9 mouse cellular contexts compared by ENCODE assay signal in the genomic region with DNA sequence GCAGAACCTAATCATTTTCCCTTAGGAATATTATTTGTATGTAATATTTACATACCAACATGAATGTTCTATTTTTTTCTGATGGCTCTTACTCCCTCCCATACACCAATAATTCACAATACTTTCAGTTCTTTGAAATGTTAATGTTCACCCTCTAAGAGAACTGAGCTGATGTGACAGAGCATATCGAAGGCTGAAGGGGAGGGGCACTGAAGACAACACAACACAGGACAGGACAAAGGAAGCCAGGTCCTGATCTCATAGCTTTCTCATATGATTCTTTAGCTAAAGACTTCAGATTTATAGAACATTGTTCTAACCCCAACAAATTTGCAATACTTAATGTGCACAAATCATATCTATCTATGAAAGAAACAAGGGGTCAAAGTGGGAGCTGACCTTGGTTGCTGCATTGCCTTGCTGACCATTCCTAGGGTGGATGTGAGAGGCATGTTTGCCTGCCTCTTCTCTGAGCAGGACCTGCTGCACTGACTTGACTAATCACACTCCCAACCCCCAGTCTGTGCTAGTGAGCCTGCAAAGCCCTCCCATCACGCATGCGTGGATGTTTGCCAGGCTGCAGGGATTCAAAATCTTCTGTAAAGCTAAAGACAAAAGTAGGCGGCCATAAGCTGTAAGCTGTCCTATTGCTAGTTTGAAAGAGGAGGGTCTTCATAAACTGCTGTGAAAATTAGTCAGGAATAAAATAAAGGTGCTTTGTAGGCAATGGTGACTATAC. TPM values are rescaled to one million over a fixed set of nuclear protein-coding genes. Genes with fewer than 3 reads are reported as not detected.
DNase-seq lines count a peak whose midpoint lies in the region; ATAC-seq lines count a peak whose summit lies in the region.
"Had no signal": no experiment of that assay in that cellular context is flagged by ENCODE, and none has a peak within 500 bp of the region (broad histone marks: within the 10 kb centered on the region; RNA-seq: fewer than 3 reads in every experiment).

A gene (minus strand): TSS at position 478 of the 739 bp plus-strand sequence.

- H3K4me3 ChIP-seq in neural tube, embryonic 15.5 days (replicated peaks) = no peak within 1 kb of the TSS
- H3K4me3 ChIP-seq: megakaryocyte, embryonic 14.5 days had no signal

- H3K9me3 ChIP-seq in neural tube, embryonic 15.5 days (replicated peaks) = no peaks in the 10 kb centered on the region; the same call in 1 of the 2 replicates
- H3K9me3 ChIP-seq: megakaryocyte, embryonic 14.5 days had no signal

- ATAC-seq in neural tube, embryonic 15.5 days (ENCODE audit: low FRiP score) = no peak
- no peak for ATAC-seq in activated CD4-positive, CD25-positive, alpha-beta regulatory T cell, adult 4 months

- H3K4me1 ChIP-seq in neural tube, embryonic 15.5 days = no peaks in the 10 kb centered on the region
- H3K4me1 ChIP-seq: megakaryocyte, embryonic 14.5 days had no signal

- H3K9ac ChIP-seq in neural tube, embryonic 15.5 days (replicated peaks) = no peak within 1 kb of the TSS

- no peaks in the 10 kb centered on the region for H3K27me3 ChIP-seq in neural tube, embryonic 15.5 days (replicated peaks)
- H3K27me3 ChIP-seq: megakaryocyte, embryonic 14.5 days had no signal

- H3K36me3 ChIP-seq in neural tube, embryonic 15.5 days = no peaks in the 10 kb centered on the region

- WGBS in neural tube, embryonic 15.5 days = 59% methylated on average over 4 of the region's 4 CpGs

- no peak within 1 kb of the TSS for H3K4me2 ChIP-seq in neural tube, embryonic 15.5 days

- peak; percentile 6 for DNase-seq in left cerebral cortex, adult 18-20 months (ENCODE audit: low spot score in 2 of 2)
- no peak for DNase-seq in left cerebral cortex, adult 11 months (ENCODE audit: low spot score)
- DNase-seq in cerebellum, postnatal 25 days = peak; percentile 11 to 12
- DNase-seq in heart, adult 8-10 months (ENCODE audit: low spot score) = no peak
- peak in 1 of 2 experiments; percentile 5 for DNase-seq in layer of hippocampus, postnatal 25 days (ENCODE audit: extremely low spot score in 1 of 2, low spot score in 1 of 2)
- no peak for DNase-seq in kidney, adult 9 months

- H3K27ac ChIP-seq in neural tube, embryonic 15.5 days (replicated peaks) = no peak within 1 kb of the TSS

RNA-seq across cellular contexts. Expression of the gene that starts here (rescaled TPM):
- total RNA-seq in left cerebral cortex, adult 18-20 months (2021) = 100 to 1,000 TPM; 871 to 902 TPM
- total RNA-seq in heart, adult 8-10 months (2022) = 100 to 1,000 TPM in 2 of 4 experiments, 10 to 100 TPM in 2; 98.8 to 105 (median 100) TPM
- total RNA-seq in layer of hippocampus, postnatal 25 days (2021) = 100 to 1,000 TPM; 852 to 910 TPM
- 980 and 1,191 TPM in 2 replicates for polyA plus RNA-seq in neural tube, embryonic 15.5 days (2015; fragmentation: Nextera tagmentation; extraction: Ambion mirVana)
- polyA plus RNA-seq in activated CD4-positive, CD25-positive, alpha-beta regulatory T cell, adult 4 months (2017; shearing (Covaris generic)) = not detected

Comparison
In these comparisons a context has a peak if more than half of its experiments do, and no peak if none do; other contexts are left out.
1. RNA of the gene that starts here (total RNA-seq): 852 to 910 TPM in layer of hippocampus, postnatal 25 days and 871 to 902 TPM in left cerebral cortex, adult 18-20 months; 98.8 to 105 TPM in heart, adult 8-10 months; every median in the first group is over 4 times any median in the second.
2. RNA of the gene that starts here (polyA plus RNA-seq): 980 to 1,191 TPM in neural tube, embryonic 15.5 days; not detected in activated CD4-positive, CD25-positive, alpha-beta regulatory T cell, adult 4 months; every median in the first group is over 100 times any median in the second.
3. DNase-seq: peak in left cerebral cortex, adult 18-20 months (2 of 2) and cerebellum, postnatal 25 days (2 of 2); none in left cerebral cortex, adult 11 months (single experiment), heart, adult 8-10 months (single experiment) and kidney, adult 9 months (single experiment).